Mouse (Mus musculus): ENCODE data around the gene Cdc42bpa.

- TF ChIP-seq CTCF (conservative IDR thresholded peaks at IDR 0.05; ENCODE audit: low read length) (no peak), NANOG (IDR thresholded peaks at IDR 0.05; ENCODE audit: borderline replicate concordance, low read length) (no peak)
Measured at GRCm38 (mm10) chr1:179917036-179917435, 43.2 kb upstream of the Cdc42bpa start.
